Mouse (Mus musculus) yolk sac, embryonic 10.5 days (tissue): ENCODE results near the gene Bmper.

Experiments used
- DNase-seq: peaks from one replicate; pipeline ENCODE4 v3.0.0-alpha.2; 2017; ENCODE audit warnings: low spot score

The Bmper gene

DNA sequence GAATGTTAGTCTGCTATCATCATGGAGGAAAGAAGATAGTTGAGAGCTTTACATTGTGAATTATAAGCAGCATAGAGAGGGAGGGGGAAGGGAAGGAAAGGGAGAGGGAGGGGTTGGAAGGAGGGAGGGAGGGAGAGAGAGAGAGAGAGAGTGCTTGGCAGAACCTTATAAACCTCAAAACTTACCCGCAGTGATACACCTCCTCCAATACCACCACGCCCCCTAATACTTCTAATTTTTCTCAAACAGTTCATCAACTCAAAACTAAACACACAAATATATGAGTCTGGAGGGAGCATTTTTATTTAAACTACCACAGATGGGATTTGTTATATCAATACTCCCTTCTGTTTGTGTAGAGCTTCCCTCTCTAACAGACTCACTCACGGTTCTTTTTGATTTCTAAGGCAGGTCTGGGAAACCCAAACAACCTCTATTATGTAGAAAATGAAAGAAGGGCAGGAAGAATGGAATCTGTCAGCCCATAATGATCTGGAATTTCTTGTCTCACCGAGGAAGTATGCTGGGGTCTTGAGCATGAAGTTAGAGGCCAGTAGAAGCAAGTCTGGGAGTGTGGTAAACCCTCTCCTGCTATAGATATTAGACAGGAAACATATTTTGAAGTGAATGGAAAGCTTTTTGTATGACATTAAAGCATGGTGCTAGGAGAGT, 152.0 kb downstream of the Bmper start:
- no peak for DNase-seq

GRCm38 (mm10) chr9:23377831-23378730, 155.2 kb downstream of the Bmper start:
- no peak for DNase-seq

DNA sequence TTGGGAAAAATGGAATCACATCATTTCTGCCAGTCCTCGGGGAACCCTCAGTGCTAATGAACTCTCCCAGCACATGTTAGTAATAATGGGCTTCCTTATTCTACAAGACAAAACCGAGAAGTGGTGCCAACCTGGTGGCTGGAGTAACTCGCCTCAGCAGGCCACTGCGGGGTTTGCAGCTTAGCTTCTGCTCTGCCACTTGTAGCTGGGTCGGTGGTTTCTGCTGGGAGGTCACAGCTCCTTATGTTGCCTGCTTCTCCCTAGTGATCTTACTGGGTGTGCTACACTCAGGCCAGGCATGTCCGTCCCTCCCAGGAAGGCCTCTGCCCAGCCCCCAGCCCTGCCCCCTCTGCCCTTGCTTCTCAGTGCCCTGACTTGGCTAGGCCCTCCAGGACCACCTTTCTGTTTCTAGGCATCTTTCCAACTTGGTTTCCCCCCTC, 155.9 kb downstream of the Bmper start:
- DNase-seq: no peak

DNA sequence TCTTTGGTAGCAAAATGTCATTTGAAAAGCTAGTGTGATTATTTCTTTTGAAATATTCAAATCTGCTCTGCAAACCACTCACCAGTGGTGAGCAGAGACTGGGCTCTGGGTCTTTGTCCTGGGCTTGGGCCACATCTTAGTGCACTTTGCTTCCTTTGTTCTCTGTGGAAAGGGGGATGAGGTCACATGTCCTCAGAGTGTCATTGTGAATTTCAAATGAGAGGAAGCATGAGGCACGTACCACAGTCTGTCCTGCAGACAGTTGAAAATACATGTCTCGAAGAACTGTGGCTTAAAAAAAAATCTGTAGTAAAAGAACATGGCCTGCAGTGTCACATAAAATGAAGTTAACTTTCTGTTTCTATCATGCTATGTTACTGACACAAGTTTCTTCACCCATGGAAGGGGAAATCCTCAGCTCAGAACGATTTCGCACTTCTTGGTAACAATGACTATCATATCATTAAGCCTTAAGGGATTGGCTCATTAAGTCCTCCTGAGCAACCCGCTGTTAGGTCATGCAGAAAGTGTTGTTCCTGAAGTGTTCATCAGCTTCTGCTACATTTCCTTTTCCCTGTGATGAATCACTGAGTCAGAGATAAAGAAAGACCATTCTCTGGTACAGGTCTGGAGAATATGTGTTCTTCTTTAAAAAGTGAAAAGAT, 157.4 kb downstream of the Bmper start:
- no peak for DNase-seq

DNA sequence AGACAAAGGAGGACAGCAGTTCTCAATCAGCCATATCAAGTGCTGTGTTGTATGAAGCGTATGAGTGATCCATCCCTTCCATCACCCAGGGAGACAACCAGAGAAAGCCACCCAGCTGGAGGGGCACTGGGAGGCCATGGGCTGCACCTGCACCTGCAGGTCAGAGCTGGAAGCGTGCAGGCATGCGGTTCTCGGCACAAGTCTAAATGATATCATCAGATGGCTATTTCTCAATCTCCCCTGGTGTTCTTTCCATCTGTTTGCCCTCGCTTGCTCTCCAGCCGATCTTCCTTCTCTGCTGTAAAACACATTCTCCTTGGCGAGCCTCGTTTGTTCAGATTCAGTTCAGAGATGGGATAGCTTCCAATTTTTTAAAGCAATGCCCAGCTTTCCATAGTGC, 160.4 kb downstream of the Bmper start:
- no peak for DNase-seq

GRCm38 (mm10) chr9:23383837-23384236, 161.0 kb downstream of the Bmper start:
- DNase-seq: no peak

GRCm38 (mm10) chr9:23384880-23385279, 162.0 kb downstream of the Bmper start:
- DNase-seq: no peak

- no peak for DNase-seq
These were observed 163.3 kb downstream of the Bmper start for GRCm38 (mm10) chr9:23386201-23386600.

GRCm38 (mm10) chr9:23390118-23390517, 167.2 kb downstream of the Bmper start:
- DNase-seq: no peak

GRCm38 (mm10) chr9:23394652-23395317, 171.9 kb downstream of the Bmper start:
- no peak for DNase-seq

GRCm38 (mm10) chr9:23396186-23396585, 173.3 kb downstream of the Bmper start:
- no peak for DNase-seq

DNA sequence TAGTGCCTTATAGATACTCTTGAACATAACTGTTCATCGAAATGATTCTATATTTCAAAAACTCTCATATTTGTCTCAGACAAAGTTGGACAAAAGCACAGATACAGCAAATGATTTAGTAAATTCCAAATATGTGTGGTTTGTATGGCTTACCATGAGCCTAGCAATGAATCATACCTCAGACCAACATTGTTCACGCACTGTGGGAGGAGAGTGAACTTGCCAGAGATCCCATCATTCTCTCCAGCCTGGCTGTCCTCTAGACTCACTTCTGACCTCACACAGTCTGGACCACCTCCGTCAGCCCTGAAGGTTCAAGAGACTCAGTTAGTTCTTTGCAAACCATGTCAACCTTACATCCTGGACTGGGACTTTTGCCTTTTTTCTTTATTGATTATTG, 175.0 kb downstream of the Bmper start:
- no peak for DNase-seq

GRCm38 (mm10) chr9:23399638-23400284, 176.9 kb downstream of the Bmper start:
- DNase-seq: no peak

- DNase-seq: no peak
These were observed 184.5 kb downstream of the Bmper start for GRCm38 (mm10) chr9:23407416-23407815.

DNA sequence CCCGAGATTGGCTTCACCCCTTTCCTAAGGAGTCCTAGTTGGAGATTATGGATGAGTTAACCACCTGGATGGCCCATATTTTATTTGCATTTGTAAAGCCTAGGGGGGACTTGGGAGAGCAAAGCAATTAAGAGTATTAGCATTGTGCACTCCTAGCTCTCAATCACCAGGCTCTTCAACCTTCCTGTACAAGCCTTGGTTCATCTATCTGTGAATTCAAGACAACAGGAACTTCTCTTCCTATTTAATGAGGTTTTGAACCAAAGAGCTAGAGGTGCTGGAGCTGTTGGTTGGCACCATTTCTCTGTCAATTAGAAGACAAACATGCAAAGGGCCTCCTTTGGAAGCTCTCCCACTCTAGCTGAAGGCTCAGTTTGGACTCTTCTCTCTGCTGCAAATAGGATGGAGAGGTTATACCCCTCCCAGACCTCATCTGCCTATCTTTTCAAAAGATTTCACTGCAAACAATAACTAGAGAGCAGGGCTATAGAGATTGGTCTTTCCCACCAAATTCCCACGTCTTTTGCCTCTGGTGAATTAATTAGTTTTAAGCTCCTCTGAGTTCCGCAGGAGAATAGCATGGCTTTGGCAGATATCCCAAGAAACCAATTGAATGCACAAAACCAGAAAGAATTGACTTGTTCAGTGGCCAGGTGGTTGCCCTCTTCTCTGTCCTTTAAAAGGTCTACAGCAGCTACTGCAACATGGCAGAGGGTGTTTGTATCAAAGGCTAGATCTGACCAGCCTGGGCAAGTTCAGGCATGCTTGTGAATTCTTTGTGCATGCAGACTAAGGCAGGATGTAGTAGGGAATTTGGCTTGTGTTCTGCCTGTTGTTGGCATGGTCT, 185.3 kb downstream of the Bmper start:
- DNase-seq: no peak

GRCm38 (mm10) chr9:23410567-23410966, 187.7 kb downstream of the Bmper start:
- DNase-seq: no peak

DNA sequence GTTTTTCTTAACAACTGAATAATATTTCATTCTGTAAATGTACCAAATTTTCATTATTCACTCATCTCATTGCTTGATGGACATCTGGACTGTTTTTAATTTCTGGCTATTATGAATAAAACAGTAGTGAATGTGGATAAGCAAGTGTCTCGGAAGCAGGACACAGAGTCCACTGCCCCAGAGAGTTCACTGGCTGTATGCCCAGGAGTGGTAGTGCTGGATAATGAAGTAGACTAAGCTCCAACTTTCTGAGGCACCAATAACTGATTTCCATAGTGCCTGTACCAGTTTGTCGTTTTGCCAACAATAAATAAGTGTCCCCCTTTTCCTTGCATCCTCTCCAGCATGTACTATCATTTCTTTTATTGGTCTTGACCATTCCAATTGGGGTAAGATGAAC, 190.1 kb downstream of the Bmper start:
- DNase-seq: no peak

- no peak for DNase-seq
These were observed 196.2 kb downstream of the Bmper start for GRCm38 (mm10) chr9:23419107-23419506.

GRCm38 (mm10) chr9:23423748-23424147, 200.9 kb downstream of the Bmper start:
- no peak for DNase-seq

- DNase-seq: no peak
These were observed 209.8 kb downstream of the Bmper start for GRCm38 (mm10) chr9:23432631-23433030.

- no peak for DNase-seq
These were observed 210.4 kb downstream of the Bmper start for GRCm38 (mm10) chr9:23433238-23433637.
